Mouse (Mus musculus): ENCODE data around the gene Max. TPM values are rescaled to one million over a fixed set of nuclear protein-coding genes. Genes with fewer than 3 reads are reported as not detected.

Max gene
- total RNA-seq (2023), result 100 to 1,000 TPM; 335 to 355 TPM

GRCm38 (mm10) chr12:76961932-76962891 lies at the start of gene Max:
Max (minus strand) TSS chr12:76962201.

Other genes with a start within 250 kb of the Max start
- 10 to 100 TPM; 26.7 to 27.4 TPM for gene Churc1, start 196.7 kb downstream of the Max start, total RNA-seq (2023)
- gene Fntb, start 196.6 kb downstream of the Max start, total RNA-seq (2023), result 1 to 10 TPM; 6.5 to 6.8 TPM
- not detected for gene Gpx2, start 166.6 kb downstream of the Max start, total RNA-seq (2023)
- under 1 TPM; 0.33 to 0.53 TPM for gene Rab15, start 139.3 kb downstream of the Max start, total RNA-seq (2023)